Mouse (Mus musculus) adrenal gland, postnatal 36 days (tissue): ENCODE measurements around the gene B230118H07Rik. TPM values are rescaled to one million over a fixed set of nuclear protein-coding genes. Genes with fewer than 3 reads are reported as not detected.

ENCODE experiments used
- DNase-seq, 2 experiments: peaks; one replicate each; pipeline ENCODE4 v3.0.0; 2021; ENCODE audit warnings: mixed read lengths in 1 of 2
- long read RNA-seq, 2 experiments: library from polyadenylated mRNA; stranded (forward); transcript quantifications; one replicate each; pipeline ENCODE4 v2.0.0; 2021; ENCODE audit warnings: borderline sequencing depth in 2 of 2
- total RNA-seq, 2 experiments: library from RNA; stranded (reverse); gene quantifications; 2 replicates each; pipeline ENCODE4 v1.2.3; 2021

Gene B230118H07Rik
- total RNA-seq = 10 to 100 TPM; 19.7 to 34.6 TPM
- long read RNA-seq, experiment 1, transcript B230118H07Rik-203 (7 exons, 2,273 nt) = major isoform, 37 of 46 reads
- long read RNA-seq, experiment 1, partial matches to known transcripts = 4 of 46 reads
- long read RNA-seq, experiment 1, other reads (novel, unspliced or antisense) = 5 of 46 reads
- long read RNA-seq, experiment 2, transcript B230118H07Rik-203 (7 exons, 2,273 nt) = major isoform, 11 of 12 reads
- long read RNA-seq, experiment 2, partial matches to known transcripts = 0 of 12 reads
- long read RNA-seq, experiment 2, other reads (novel, unspliced or antisense) = 1 of 12 reads

DNA sequence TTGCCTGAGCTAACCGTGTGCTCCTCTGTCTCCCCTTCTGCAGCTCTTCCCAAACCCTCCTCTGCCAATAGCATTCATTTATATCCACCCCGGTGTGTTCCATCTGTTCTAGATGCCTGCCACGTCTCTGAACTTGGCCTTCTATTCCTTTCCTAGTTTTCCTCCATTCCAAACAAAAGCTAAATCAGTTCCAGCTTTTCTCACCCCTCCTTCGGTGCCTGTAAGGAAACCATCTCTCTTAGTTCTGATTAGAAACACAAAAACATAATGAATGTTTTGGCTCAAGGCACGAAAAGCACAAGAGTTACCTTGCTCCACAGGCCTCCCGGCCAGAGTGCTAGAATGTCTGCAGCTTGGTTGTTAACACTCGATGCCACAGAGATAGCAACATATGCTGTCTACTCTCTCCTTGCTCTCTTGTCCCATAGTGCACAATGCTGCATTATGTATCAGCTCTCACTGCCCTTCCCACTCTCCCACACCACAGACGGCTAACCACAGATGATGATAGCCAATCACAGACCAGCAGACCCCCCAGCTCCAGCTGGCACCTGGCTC is at the start of gene B230118H07Rik, which contains the start of gene Rag1:
TSS of gene B230118H07Rik (minus strand) at position 419 of the 558 bp plus-strand sequence.
TSS of gene Rag1 (minus strand) at position 388 of the 558 bp plus-strand sequence.
- DNase-seq = no peak

DNA sequence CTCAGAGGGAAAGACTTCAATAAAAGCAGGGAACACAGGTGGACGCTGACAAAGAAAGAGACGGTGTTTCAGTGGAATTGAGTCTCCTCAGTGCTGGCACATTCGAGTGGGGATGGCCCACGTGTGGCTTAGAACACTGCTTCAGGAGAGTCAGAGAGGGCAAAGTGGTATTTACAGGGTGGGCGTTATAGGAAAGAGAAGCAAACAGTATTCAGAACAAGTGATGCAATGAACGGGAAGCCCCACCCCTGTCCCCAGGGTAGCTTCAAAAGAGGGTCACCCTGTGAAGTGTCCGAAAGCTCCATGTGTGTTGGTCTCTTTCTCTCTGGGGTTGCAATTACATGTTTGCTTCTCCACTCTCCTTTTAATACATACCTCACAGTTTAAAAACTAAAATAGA is 46.3 kb upstream of the B230118H07Rik start:
- DNase-seq = no peak

DNA sequence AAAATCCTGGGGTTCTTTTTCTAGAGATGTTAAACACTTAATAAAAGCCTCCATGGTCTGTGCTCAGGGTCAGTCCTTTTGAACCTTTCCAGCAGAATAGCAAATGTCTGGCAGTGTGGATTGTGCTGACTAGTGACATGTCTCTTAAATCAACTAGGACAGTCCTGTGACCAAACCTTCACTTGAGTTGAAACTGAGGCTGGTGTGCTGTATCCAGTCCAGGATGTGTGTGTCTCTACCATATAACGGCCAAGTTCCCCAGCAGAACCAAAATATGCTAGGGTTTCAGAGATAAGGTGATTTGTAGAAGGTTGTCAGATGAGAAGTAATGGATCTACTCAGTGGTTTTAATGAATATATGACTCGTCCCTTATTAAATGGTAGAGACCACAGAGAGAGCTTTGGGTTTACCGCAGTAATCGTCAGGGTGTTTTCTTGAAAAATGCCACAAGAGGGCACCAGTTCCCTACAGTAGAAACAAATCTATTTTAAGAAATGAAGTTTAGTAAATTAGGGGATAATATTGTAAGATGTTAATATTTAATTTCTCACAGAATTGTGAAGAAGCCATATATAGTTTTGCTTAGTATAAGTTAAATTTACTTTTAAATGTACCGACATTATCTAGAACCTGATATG is 44.4 kb upstream of the B230118H07Rik start:
- peak in 1 of 2 experiments; percentile 23 for DNase-seq

DNA sequence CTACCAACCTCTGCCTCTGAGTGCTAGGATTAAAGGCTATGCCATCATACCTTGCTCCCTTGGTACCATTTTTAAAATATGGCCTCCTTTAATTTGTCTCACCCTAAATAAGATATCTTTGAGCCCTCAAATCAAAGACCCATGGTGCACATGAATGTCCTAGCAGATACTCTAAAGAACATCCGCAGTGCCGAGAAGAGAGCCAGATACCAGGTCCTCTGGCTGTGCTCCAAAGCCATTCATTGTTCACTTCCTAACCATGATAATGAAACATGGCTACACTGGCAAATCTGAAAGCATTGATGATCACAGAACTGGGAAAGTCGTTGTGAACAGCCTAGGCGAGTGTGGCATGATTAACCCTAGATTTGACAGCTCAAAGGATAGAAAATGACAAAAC is 43.7 kb upstream of the B230118H07Rik start:
- DNase-seq = no peak

DNA sequence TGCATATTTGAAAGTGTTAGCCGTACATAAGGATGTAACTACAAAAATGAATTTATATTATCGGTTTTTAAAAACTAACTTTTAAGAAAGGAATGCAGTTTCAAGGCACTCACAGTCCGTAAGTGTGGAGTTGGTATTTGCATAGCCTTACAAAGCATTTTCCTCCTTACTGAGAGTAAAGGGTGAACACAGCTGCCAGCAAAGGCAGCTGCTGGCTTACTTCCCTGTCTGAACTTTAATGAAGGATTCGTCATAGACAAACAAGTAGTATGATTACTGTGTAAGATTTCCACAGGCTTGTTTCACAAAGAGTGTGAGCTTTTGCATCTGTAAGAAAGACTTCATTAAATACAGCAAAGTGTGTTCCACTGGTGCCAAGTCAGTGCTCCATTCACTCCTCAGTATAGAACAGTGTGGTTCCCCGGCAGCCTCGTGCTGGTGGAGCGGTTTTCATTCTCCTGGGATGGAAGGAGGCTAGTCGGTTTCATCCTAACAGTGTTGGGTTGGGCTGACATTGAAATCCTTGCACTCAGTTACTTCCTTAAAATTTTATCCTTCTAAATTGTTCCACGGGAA is 41.0 kb upstream of the B230118H07Rik start:
- DNase-seq = no peak

DNA sequence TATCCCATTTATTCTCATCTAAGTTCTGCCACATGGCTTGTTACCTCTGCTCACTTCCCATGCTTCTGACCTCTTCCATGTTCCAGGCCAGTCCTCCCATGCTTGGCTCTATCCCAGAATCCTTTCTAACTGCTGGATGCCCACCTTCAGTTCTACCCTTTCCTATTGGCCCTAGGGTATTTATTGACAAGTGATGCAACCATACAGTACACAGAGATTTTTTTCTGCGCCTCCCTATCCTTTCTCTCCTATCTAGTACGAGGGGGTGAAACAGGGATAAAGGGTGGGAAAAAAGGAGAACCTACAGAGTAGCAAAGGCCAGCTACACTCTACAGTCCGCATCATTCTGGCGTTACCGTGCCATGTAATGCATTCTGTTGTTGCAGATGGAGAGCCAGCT is 38.7 kb upstream of the B230118H07Rik start:
- DNase-seq = no peak

DNA sequence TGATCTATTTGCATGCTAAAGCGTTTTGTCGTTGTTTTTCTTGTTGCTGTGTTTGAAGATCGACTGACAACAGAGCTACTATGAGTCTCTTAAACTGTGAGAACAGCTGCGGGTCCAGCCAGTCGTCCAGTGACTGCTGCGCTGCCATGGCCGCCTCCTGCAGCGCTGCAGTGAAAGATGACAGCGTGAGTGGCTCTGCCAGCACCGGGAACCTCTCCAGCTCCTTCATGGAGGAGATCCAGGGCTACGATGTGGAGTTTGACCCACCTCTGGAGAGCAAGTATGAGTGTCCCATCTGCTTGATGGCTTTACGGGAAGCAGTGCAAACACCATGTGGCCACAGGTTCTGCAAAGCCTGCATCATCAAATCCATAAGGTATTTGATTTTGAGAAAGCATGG is 35.1 kb upstream of the B230118H07Rik start:
- peak in 1 of 2 experiments; percentile 16 for DNase-seq

DNA sequence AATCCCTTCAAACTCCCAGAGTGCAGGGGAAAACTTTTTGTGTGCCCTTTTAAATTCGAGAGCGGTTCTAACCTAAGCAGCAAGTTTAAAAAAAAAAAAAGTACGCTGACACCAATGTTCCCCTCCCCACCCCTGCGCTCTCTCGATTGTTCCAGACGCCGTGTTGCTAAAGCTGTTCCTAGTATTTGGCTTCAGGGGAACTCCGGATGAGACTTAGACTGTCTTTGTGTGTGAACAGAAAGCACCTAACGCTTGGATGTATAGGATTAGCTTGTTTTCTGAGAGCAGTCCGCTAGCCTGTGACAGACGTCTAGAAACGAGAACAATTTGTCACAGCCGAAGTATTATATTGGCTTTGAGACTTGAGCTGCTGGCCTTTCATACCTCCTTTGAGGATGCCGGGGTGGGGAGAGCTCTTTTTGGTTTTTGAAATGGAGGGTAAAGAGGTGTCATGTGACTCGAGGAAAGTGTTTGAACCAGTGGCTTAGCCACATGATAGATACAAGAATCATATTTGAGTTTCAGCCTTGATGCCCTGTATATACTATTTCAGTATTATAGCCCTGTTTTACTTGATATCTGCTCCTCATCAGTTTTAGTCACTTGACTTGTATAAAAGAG is 29.9 kb upstream of the B230118H07Rik start:
- DNase-seq = peak in 1 of 2 experiments; percentile 35

DNA sequence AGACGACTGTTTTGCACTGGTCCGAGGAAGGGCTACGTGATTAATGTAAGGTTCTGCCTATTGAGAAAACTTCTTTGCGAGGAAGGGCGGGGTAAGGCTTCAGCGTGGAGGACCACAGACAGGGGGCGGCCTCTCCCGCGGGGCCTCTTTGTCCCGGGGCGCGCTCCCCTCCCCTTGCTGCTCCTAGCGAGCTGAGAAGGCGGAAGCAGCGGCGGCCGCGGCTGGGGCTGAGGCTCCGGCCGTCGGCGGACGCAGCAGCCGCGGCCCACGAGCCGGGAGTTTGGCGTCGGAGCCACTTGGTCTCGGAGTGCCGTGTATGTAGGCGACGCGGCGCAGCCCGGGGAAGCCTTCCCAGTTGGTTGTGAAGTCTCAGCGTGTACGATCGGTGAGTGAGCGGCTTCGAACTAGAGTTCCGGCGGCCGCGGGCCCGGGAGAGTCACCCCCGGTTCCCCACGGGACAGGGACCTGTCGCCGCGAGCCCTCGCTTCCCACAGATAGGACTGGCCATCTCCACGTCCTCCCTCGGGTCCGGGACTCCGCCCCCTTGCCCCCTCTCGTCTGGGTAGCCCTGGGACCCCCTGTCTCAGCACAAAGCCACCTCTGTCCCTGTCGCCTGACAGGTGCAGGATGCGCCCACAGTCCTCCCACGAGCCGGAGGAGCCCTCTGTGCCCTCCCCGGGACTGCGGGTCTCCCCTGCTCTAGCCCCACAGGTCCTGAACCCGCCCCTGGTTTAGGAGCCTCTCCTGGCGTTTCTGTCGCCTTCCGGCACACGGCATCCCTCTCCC is 29.1 kb upstream of the B230118H07Rik start, which contains the start of gene Traf6:
TSS of gene Traf6 (plus strand) at position 194 of the 786 bp plus-strand sequence.
- peak; percentile 93 to 96 for DNase-seq

DNA sequence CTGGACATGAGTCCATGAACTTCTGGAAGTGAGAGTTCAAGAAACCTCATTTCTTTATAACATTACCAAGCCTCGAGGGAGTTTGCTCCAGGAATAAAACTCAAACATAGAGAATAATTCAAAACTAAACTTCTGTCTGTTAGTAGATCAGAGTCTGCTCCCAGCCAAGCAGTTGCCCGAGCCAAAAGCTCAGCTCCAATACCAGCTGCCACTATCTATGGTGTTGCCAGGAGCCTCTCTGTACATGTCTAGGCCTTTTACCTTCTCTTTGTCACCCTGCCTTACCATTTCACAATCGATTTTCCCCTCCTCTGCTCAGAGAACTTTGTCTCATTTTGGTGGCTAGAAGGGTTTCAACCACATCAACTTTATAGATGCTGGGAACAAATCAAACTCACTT is 24.2 kb upstream of the B230118H07Rik start:
- no peak for DNase-seq

DNA sequence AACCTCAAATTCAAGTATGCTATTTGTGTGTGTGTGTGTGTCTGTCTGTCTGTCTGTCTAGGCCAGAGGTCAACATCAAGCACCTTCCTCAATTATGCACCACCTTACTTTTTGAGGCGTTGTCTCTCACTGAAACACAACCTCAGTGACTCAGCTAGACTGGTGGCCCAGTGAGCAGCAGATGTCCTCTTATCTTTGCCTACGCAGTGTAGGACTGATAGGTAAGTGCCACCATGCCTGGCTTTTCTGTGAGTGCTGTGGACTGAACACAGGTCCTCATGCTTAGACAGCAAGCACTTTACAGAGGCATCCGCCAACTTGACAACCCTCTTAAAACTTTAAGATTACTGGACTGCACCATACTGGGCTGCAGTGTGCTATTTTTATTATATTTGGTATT is 19.4 kb upstream of the B230118H07Rik start:
- no peak for DNase-seq

DNA sequence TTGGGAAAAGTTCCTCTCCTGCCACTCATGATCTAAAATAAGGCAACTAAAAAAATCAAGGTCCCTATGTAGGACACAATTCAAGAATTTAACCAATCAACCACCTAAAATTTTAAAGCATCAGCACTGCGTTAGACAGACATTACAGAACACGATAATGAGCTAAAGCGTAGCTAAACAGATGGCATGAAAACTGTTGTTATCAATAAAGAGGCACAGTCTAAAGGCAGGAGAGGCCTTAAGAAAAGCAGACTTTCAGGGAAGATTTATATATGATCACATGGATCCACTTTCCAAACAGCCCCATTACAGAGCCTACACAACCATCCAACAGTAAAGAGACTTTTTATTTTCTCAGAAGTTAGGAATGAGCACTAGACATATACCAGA is 16.4 kb upstream of the B230118H07Rik start:
- no peak for DNase-seq

DNA sequence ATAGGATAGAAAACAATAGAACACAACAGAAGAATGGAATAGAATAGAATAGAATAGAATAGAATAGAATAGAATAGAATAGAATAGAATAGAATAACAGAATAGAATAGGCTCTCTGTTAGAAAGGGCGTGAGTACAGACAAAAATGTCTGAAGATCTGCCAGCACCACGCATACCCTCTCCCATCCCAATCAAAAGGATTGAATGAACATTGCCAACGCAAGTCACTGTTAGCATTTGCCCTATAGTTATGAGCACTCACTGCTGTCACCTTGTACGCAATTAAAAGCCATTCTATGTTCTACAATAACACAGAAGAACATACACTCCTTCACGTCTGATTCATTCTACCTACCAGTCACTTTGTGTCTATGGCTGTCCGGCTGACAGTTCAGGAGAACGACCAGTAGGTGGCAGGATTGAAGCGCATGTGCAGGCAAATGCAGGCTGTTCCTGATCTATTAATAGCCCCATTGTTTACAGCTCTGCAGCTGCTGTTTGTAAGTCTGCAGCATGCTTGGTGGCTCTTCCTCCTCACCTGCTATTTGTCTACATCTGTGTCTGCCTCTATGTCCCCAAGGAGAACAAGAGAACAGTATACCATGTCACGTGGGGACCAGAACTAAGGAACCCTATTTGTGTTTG is 15.8 kb upstream of the B230118H07Rik start:
- DNase-seq = peak; percentile 74 to 79

DNA sequence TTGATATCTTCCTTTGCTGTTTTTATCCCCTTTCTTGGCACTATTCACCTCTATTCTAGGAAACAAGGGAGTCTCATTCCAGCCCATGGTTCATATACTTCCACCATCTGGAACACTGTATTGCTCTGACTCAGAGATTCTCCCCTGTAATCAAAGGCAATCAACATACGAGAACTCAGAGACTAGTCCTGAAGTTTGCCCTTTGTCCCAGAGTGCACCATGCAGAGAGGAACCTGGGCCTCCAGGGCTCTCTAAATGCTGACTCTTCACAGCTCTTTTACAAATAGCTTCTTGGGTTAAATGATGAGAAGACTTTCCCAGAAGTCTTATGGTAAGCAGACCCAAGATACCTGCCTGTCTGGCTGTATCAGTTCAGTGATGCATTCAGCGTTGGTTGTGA is 11.2 kb upstream of the B230118H07Rik start:
- no peak for DNase-seq

DNA sequence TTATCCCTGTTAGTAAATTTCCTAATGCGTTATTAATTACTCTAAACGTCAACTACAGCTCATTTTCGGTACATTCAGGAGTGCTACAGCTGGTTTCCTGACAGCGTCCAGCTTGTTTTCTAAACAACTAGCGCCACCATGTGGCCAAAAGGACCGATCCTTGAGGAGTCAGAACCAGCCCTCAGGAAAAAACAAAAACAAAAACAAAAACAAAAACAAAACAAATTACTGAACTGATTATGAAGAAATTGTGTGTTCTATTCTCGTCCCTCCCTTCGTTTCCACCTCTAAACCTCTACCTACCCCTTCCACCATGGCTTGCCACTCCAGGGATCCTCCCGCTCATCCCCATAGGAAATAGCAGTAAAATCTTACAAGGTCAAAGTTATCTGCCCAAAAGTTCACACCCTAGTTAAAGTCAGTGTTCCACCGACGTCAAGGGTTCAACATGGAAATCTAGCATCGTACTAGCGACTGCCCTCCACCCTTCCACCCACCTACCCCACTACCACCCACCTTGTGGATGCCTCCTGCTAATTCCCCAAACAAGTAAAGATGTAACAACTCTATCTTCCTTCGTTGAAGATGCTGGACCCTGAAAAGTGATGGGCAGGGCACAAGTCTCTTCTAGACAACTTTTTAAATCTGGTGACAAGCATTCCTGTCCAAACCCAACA is 3.7 kb upstream of the B230118H07Rik start:
- peak; percentile 77 to 80 for DNase-seq

DNA sequence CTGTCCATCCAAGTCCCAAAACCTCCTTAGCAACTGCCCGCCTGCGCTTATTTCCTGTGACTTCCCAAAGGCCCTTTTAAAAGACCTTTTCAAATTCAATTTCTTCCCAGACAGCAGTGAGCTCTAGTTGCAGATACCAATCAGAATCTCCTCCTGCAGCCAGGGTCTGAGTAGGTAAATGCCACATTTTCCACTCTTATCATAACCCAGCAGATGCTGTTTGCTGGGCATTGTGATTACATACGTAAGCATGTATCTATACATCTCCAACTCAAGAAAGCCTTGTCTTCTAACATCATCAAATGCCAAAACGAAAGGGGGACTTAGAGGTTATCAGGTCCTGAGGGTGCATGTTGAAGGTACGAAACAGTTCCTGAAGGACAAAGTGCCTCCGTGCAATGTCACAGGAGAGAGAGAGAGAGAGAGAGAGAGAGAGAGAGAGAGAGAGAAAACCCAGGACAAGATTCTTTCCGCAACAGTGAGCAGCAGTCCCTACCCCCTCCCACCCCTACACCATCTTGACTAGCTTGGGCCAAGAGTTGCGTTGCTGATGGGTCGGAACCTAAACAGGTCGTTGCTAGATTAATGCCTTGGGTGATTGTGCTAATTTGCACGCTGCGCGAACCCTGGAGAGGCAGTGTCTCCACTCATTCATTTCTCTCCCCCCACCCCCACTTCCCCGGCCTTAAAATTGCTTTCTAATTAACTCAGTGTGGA is 3.0 kb upstream of the B230118H07Rik start:
- DNase-seq = no peak

DNA sequence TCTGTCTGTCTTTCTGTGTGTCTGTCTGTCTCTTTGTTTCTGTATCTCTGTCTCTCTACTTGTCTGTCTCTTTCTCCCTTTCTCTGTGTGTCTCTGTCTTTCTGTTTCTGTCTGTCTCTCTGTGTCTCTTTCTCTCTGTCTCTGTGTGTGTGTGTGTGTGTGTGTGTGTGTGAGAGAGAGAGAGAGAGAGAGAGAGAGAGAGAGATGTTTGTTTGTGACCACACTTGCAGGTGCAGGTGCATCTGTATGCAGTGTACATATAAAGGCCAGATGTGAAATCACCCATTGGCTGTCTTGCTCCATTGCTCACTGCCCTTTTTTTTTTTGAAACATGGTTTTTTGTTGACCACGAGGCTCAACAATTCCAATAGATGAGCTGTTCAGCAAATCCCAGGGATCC is 1.1 kb upstream of the B230118H07Rik start:
- DNase-seq = no peak

DNA sequence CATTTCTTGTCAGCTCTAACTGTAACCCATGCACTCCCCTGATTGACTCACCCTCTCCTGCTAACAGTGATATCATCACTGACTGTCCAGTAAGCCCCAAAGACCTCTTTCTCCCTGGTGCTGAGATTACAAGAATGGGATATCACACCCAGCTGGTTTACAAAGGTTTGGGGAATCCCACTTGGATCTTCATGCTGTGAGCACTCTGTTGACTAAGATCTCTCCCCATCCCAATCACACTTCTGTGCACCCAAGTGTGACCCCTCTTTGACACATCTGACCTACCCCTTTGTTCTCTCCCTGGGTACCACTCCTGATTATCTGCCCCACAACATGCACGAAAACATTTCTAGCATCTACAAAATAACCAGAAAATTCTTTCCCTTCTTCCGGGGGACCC is 971 bp downstream of the B230118H07Rik start:
- DNase-seq = no peak

DNA sequence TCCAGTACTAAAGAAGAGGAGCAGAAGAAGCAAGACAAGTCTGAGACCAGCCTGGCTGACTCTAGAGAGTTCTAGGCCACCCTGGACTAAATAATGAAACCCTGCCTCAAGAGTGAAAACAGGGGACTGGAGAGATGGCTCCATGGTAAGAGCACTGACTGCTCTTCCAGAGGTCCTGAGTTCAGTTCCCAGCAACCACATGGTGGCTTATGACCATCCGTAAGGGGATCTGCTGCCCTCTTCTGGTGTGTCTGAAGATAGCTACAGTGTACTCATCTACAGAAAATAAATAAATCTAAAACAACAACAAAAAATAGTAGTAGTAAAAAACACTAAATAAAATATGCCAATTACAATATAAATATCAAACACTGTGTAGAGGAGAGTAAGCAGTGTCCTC is 3.5 kb downstream of the B230118H07Rik start:
- no peak for DNase-seq

DNA sequence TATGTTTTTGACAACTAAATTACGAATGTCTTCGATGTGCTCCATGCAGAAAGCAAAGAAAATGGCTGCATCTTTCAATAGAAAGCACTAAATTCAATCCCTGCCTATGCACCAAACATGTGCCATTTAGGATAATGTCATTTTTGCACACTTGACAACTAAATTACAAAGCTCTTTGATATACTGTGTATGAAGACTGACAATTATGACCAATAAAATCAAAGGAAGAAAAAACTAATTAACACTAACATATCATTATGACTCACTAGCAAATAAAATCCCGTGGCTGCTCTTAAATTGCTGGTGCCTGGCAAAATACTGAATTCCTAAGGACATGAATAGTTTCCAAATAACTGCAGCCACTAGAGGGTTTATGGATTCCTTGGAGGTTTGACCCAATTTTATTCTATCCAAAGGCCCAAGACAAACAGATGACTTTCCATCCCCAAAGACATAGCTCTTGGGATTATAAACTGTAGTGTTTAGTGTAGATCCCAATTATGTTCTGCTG is 9.4 kb downstream of the B230118H07Rik start:
- DNase-seq = no peak
